Mouse (Mus musculus): ENCODE data around the gene Peli2.

The Peli2 gene

DNA sequence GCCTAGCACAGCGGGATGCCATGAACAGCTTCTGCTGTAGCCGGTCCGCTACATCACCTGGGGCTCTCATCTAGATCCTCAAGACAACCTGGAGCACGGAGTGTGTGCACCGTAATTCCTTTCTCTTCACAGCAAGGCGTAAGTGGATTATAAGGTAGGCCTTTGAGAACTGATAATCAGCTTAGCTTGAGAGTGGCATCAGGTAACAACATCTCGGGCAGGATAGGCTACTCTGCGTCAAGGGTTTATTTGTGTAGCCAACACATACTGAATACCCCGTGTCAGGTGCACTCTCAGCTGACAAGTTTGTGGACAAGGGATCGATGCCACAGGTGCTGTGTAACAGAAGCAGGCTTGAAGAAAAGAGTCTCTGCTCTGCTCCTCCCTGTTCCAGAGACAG is 106.1 kb downstream of the Peli2 start:
- DNase-seq, result no peak

DNA sequence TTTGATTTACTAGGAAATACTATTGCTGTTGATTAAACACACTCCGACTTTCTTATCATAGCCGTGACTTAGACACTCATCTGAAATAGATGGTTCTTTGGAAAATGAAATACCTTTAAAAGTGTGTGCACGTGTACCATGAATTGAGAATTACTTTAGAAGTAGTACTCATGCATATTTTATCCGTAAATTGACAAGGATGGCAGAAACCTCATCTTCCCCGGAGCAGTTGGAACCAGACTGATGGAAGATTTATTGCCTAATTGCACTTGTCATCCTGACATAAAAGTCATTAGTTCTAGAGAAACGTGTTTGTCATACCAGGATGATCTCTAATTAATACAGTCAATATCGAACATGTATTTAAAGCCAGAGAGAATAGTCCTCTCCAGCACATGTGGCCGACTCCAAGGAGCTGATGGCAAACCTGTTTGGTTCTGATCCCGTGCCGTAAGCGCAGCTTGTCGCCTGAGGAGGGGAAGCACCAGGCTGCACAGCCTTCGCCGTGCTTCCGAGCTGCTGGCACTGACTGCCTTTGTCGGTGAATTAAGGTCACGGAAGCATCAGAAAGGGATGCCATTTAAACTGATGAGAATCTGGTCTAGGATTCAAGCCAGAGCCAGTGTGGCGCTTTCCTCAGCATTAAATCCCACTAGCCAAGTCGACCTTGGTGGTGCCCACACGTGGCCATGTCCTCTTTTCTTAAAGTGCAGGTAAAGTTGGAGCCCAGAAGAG is 114.3 kb downstream of the Peli2 start:
- no peak for DNase-seq

DNA sequence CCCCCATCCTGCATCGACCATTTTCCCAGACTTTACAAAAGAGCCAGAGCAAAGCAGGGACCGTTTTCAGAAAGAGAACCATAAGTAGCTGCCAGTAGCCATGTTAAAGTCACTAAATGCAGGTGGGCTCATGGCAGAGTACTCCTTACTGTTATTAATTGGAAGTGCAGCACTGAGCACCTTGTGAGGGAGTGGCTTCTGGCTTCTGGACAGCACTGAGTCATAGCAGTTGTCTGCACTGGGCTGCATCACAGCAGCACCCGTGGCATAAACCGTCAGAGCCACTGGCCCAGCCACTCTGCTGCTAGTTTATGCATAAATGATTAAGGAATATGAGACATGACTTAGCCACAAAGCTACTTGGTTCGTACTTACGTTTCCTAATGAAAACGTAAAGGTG is 120.7 kb downstream of the Peli2 start:
- DNase-seq, result no peak

DNA sequence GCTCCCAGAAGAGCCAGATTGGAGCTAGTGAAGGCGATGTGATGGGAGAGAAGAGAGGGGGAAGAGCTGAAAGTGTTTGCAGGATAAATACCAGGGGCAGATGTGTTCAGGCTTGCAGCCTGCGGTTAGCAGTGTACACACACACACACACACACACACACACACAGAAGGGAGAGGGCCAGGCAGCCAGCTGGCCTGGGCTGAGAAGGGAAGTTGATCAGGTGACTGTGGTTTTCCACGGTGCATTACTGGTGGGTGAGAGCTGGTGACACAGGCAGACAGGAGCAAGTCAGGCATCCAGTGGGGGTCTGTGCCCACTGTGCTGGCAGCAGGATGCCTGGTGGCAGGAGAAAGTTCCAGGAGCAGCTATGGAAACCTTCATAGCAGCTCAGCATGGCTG is 125.6 kb downstream of the Peli2 start:
- DNase-seq, result no peak

DNA sequence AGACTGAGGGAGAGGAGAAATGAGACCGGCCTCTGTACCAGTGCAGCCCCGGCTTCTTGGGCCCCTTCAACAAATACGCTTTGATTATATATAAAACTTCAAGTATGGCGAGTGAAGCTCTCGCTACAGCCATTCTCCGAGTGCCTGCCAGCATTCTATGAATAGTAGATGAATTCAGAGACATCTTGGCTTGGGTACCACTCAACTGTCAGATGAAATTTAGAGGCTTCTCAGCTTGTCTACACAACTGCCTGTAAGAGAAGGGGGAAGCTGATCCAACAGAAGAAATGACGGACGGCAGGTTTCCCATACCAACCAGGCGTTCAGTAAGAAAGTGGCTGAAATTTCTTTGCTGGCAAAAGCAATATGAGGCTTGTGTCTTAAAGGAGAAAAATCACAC is 126.3 kb downstream of the Peli2 start:
- DNase-seq, result no peak

DNA sequence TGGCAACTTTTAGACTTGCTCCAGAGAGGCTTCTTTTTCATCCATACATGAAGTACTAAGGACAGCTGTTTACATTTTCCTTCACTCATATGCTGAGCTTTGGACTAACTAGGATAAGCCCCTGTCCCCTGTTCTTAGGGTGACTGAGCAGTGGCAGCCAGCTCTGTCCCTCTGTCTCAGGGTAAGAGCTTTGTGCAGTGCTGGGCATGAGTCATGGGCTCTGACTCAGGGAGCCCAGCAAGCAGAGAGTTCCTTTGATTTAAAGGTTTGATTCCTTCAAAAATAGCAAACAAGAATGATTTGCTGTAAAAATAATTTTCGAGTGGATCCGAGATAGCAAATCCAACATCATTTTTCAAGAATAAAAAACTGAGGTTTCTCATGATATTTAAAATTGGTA is 128.8 kb downstream of the Peli2 start:
- DNase-seq, result no peak

DNA sequence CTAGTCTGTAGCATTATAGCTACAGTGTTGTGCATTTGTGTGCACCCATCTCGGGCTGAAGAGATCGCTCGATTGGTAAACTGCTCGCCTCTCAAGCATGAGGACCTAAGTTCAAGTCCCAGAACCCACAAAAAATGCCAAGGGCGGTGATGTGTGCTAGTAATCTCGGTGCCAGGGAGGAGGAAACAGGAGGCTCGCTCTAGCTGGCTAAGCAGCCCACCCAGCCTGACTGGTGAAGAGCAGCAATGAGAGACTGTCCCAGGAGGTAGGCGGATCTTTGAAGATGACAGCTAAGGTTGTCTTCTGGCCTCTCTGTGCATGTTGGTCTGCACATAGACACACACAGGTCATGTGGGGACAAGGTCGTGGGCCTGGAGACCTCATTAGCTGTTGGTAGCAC is 129.3 kb downstream of the Peli2 start:
- no peak for DNase-seq

DNA sequence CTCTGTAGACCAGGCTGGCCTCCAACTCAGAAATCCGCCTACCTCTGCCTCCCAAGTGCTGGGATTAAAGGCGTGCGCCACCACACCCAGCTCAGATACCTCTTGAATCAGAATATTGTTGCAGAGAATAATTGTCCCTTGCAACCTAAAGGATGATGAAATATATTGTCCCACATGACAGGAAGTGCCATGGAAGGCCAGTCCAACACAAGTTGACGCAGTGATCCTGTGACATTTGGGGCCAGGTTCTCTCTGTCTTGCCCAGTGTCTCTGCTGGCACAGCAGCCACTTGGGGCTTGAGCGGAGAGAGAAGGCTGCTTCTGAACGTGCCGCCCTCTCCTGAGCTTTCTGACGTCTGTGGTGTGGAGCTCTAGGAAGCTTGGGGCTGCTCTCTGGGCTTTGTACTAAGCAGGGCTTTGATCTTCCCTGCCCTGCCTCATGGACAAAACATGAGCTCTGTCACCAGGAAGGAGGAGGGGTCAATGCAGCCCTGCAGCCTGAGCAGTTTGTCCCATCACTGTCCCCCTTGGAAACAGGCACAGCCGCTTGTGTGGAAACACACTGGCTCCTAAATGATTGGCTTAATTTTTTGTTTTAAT is 130.9 kb downstream of the Peli2 start:
- DNase-seq, result no peak

DNA sequence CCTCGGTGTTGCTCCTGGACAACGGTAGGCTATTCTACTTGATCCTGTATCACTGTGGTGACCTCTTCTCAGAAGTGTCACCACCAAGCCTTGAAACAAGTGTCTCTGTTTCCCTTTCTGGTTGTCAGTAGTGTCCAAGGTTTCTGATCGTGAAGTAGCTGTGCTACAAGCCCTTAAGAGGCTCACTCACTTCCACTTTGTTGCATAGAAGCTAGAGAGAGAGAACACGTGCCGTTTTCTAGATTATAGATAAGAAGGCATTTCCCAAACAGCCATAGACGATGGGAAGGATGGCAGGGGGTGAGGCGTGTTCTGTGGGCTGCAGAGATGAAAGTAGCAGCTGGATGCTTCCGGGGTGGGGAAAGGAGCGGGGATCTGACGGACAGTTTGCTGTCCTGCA is 132.6 kb downstream of the Peli2 start:
- DNase-seq, result no peak

DNA sequence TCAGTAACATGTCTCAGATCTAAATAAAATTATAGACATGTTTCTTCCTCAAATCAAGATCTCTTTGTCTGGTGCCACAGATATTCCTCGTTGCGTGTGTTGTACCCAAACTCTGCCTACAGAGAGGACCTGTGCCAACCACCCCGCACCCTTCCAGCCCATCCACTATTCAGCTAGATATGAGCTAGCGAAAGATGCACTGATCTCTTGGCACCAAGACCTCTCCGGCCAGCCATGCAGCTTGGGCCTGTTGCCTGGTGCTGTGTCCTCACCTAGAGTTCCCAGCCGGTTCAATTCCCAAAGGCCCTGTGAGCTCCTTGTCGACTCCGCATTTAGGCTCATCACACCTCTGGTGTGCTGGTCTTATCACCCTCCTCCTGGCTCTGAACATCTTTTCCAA is 134.1 kb downstream of the Peli2 start:
- DNase-seq, result no peak

DNA sequence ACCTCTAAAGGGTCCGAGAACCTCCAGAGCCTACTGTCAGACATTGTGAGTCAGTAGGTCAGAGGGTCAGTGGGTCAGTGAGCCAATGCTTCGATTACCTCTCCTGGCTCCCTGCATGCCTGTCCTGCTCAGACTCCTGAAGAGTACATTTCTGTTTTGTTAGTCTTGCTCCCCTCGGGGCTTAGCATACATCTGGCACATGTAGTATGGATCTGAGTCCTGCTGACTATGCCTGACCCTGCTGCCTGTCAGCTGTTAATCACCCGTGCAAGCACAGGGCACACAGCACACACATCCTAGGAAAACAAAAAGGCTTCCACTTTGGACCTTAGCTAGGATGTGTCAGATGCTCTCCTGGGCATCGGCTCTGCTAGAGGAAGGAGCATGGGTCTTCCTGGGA is 134.7 kb downstream of the Peli2 start:
- DNase-seq, result no peak

DNA sequence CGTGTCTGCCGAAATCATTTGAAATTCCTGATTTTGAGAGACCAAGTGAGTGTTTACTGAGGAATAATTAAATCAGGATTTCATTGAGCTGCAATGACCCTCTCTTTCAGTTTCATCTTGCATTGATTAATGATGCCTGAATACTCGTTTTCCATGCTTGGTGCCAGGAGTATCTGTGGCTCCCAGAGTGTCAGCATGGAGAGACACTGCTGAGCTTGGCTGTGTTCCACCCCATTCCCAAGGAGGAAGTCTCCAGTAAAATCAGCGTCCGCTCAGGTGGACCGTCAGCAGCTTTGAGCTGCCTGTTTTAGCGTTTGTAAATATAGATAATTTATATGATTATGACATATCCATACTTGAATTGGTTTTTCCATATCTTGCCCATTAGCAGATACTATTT is 137.1 kb downstream of the Peli2 start:
- DNase-seq, result no peak

DNA sequence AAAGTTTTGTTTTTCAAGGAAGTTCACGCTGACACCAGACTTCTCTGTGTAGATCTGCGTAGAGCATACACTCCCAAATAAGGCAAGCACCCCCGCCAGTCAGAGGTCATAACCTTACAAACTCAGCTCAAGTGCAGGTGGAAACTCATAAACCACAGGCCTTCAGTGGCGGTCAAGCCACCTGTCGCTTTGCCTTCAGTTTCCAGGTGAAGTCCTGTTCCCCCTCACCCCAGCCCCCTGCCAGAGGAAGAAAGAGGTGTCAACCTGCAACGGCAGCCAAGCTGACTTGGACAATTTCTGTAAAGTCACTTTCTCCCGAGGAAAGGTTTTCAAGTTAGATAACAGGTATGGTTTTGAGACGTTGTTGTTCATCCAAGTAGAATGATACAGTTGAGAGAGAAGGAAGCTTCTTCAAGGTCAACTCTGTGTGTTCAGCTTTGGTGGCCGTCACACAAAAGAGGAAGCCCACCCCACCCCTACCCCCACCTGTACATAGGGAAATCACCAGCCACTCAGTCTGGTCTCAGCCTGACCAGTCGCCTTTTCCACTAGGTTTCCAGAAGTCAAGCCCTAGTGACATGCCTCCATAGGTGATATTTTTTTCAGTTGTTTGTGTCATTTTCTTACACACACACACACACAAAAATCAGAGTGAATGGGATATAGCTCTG is 138.2 kb downstream of the Peli2 start:
- DNase-seq, result no peak

DNA sequence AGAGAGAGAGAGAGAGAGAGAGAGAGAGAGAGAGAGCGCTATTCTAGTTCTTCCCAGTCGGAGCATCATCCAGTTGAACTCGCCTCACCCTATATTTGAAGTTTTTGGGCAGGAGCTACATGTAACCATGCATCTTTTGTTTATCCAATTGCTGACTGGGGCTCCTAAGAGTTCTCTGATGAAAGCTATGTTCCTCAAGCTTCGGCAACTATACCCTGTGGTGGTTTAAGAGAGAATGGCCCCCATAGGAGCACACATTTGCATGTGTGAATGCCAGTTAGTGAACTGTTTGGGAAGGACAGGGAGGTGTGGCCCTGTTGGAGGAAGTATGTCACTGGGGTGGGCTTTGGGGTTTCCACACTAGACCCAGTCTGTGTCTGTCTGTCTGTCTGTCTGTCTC is 142.5 kb downstream of the Peli2 start:
- DNase-seq, result no peak

DNA sequence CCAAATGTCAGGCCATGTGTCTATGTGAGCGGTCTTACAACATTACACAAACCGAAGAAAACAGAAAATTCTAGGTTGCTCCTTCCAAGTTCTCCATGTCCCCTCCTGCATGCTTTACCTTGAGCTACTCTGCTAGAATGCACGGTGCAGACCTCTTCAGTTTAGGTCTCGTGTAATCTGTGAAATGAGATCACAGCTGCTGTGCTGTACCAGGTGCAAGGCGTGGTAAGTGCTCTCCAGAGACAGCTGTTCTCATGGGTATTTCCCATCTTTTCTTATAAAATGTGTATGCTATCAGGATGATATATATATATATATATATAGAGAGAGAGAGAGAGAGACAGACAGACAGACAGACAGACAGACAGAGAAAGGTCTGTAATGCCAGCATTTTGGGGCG is 146.1 kb downstream of the Peli2 start:
- DNase-seq, result no peak

DNA sequence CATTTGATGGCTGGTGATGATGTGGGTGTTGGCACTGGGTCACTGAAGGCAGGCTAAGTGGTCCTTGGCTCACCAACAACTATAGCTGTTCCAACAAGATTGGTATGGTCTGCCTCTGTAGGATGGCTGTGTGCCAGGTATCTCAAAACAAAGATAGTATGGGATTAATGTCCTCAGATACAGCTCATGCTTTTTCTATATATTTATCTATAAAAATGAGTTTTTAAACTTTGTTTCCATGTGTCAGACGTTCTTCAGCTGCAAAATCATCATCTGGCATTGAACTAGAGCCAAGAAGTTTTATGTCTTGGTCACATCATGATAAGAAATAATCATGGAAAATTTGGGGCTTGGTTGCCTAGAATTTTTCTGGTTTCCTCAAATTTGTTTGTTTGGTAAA is 157.7 kb downstream of the Peli2 start:
- no peak for DNase-seq

DNA sequence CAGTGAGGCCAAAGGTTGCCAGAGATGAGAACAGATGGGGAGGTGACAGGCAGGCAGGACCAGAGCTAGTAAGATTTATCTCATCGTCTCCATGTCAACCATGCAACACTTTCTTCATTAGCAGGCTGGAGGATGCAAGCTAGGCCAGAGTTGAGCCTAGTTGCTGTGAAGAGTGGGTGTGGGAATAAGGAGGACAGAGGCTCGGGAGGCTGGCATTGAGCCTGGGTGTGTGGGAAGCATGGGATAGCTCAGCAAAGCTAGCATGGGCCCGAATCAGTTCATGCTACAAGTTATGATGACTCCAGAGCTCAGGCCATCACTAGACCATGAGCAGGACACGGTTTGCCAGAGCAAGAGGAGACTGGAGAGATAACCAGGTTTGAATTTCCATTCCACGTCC is 166.3 kb downstream of the Peli2 start:
- peak; percentile 40 for DNase-seq

DNA sequence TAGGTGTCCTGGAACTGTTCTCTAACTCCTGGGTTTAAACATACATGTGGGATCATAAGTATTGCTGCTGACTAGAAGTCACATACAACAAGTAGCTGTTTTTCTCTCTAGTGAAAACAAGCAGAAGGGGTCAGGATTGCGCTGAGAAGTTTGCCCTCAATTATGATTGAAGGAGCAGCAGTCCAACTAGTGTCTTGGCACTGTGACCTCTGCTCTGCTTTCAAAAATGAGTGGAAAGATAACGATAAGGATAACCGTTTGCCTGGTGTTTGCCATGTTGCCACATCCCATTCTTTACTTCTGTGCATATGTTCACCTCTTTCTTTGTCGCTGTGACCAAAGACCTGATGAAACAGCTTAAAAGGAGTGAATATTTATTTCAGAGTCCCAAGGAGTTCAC is 167.0 kb downstream of the Peli2 start:
- DNase-seq, result no peak

DNA sequence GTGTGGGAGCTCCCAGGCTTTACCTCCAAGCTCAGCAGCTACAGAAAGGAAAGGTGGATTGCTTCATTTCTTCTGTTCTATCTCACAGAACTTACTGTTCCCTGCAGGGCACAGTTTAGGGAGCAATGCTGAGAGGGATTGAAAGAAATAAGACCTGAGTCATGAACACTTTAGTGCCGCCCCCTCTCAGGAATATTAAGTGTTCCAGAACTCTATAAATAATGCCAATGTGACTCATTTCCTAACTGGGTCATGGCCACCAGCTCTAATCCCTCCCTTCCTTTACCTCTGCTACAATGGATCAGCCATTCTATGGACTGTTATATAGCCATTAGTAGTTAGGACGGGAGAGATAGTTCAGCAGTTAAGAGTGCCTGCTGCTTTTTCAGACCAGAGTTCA is 168.0 kb downstream of the Peli2 start:
- DNase-seq, result no peak

DNA sequence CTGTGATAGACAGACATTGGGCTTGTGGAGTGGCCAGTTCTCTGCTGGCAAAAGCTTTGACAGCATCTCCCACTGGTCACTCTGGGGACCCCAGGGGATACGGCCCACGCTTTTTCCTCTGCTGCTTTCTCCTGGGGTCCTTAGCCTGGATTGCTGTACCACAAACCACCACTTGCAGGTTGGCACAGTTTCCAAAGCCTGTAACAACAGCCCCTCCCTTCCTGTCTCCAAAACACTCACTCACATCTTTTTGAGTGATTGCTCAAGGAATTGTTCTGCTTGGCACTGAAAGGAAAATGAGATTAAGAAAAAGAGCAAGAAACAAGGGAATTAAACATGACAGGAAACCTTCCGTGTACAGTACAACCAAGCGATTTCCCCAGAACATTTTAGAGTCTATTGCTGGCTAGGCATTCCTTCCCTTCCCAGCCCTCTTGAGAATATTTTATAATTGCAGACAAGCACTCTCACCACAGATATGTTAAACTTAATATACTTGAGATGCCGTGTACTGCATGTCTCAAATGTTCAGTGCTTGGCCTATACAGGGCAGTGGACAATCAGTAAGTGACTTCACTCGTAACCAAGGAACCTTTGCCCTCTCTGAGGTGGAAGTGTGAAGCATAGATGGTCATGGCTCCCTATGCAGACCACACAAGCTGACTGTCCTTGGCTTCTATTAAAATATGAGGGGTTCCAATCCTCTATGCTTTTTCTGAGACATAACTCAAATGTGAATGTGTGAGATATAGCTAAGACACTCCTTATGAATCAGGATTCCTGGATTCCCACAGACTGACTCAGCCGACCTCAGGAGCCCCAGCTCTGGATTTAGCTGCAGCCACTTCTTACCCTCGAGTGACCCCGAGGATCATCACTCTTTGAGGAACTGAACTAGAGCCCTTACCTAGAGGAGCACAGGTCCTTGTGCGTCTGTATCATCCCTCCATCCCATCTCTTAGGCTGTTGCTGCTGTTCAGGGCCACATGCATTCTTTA is 169.3 kb downstream of the Peli2 start:
- DNase-seq, result no peak

DNA sequence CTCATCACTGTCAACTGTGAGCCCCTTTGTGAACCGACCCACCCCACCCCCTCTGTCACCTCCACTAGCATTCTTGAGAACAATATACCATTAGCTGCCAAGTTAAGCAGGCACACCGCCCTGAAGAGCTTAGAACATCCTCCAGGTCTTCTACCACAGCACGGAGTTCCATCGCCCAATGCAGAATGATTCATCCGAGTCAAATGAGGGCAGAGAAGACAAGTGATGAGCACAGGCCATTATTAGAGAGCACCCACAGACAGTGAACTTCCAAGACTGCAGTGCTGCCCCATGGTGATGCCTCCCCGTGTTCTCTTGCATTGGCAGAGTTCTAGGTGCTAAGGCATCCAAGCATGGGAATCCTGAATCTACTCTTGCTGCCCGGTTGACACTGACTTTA is 172.9 kb downstream of the Peli2 start:
- no peak for DNase-seq

DNA sequence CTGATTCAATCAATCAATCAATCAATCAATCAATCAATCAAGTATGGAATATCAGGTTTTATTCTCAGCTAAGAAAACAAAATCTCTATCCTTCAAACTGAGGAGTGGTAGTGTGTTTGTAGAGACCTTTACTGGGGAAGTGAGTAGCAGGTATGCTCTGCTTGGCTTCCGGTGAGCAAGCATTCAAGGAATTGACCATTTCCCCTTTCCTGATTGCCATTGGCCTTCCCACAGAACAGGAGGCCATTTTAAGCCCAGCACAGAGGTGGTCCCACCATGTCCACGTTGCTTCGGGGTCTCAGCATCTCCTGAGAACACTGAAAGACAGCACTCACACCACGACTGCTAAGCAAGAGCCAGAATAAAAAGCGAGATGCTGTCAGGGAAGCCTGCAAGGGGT is 174.8 kb downstream of the Peli2 start:
- DNase-seq, result no peak

DNA sequence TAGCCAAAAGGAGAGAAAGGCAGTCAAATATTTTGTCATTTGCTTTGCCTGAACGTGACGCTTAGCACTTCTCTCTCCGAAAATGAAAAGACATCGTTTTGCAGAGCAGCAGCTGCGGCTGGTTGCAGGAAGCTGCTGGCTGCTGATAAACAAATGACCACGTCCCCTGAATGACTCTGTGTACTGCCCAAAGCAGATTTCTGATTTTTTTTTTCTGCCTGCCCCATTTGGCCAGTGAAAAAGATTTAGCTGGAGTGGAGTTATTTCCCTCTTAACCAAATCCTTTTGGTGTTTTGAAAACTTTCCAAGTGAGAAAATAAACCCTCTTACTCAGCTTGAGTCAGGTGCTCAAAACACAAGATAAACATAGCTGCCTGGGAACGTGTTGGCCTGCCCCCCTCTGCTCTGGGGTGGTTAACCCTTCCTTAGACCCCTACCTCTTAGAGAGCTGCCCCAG is 175.2 kb downstream of the Peli2 start:
- DNase-seq, result peak; percentile 19
